Mouse (Mus musculus) hindbrain, embryonic 11.5 days (tissue): ENCODE results near the gene Zfyve28. TPM values are rescaled to one million over a fixed set of nuclear protein-coding genes. Genes with fewer than 3 reads are reported as not detected.

ENCODE experiments used
- ATAC-seq: fragments of 200-750 bp; cut with Nextera tagmentation; 2 replicates; pipeline ENCODE4 v1.8.0; 2017; ENCODE audit warnings: mild to moderate bottlenecking, moderate TSS enrichment, moderate library complexity; ENCODE audit not compliant: low FRiP score
- DNase-seq: peaks from one replicate; pipeline ENCODE4 v3.0.0-alpha.2; 2015; ENCODE audit warnings: low spot score
- H3K27ac ChIP-seq: fragments of 300-500 bp; sonication (generic); 2 replicates; pipeline ENCODE4 v1.5.1; 2014; ENCODE audit warnings: mild to moderate bottlenecking, low read depth, low read length
- H3K27me3 ChIP-seq: fragments of 300-500 bp; sonication (generic); 2 replicates; pipeline ENCODE4 v1.6.1; 2014; ENCODE audit warnings: mild to moderate bottlenecking, low read length, moderate library complexity, mixed read lengths; ENCODE audit not compliant: control insufficient read depth, insufficient read depth
- H3K36me3 ChIP-seq: fragments of 300-500 bp; sonication (generic); 2 replicates; pipeline ENCODE4 v1.6.1; 2014; ENCODE audit warnings: mild to moderate bottlenecking, low read length, moderate library complexity, mixed read lengths; ENCODE audit not compliant: control insufficient read depth, insufficient read depth
- H3K4me1 ChIP-seq: fragments of 300-500 bp; sonication (generic); replicated peaks from 2 replicates; pipeline ENCODE4 v1.6.1; 2014; ENCODE audit warnings: low read length, mixed read lengths; ENCODE audit not compliant: control insufficient read depth, insufficient read depth
- H3K4me2 ChIP-seq: fragments of 300-500 bp; sonication (generic); replicated peaks from 2 replicates; pipeline ENCODE4 v1.6.1; 2014; ENCODE audit warnings: mild to moderate bottlenecking, low read depth, low read length
- H3K4me3 ChIP-seq: fragments of 300-500 bp; sonication (generic); 2 replicates; pipeline ENCODE4 v1.5.1; 2014; ENCODE audit warnings: low read depth, low read length
- H3K9ac ChIP-seq: fragments of 300-500 bp; sonication (generic); 2 replicates; pipeline ENCODE4 v1.6.1; 2014; ENCODE audit warnings: low read depth, low read length
- H3K9me3 ChIP-seq: fragments of 300-500 bp; sonication (generic); 2 replicates; pipeline ENCODE4 v1.6.1; 2016; ENCODE audit warnings: low read length; ENCODE audit not compliant: control insufficient read depth
- WGBS: fragments of 180-500 bp; shearing (Covaris S2); extraction: QIAGEN DNeasy Blood & Tissue Kit; methylation state at CpG from one replicate; pipeline ENCODE4 v1.1.7; 2014; 5-methylcytosine and 5-hydroxymethylcytosine counted together
- polyA plus RNA-seq: library from polyadenylated mRNA; unstranded; fragments of >200 nt; fragmentation: Nextera tagmentation; extraction: Ambion mirVana; gene quantifications from 2 replicates; pipeline ENCODE4 v1.2.1, GENCODE M21; 2014

The Zfyve28 gene
- polyA plus RNA-seq, 1 experiment from 2014 or later = 0.96 TPM

DNA sequence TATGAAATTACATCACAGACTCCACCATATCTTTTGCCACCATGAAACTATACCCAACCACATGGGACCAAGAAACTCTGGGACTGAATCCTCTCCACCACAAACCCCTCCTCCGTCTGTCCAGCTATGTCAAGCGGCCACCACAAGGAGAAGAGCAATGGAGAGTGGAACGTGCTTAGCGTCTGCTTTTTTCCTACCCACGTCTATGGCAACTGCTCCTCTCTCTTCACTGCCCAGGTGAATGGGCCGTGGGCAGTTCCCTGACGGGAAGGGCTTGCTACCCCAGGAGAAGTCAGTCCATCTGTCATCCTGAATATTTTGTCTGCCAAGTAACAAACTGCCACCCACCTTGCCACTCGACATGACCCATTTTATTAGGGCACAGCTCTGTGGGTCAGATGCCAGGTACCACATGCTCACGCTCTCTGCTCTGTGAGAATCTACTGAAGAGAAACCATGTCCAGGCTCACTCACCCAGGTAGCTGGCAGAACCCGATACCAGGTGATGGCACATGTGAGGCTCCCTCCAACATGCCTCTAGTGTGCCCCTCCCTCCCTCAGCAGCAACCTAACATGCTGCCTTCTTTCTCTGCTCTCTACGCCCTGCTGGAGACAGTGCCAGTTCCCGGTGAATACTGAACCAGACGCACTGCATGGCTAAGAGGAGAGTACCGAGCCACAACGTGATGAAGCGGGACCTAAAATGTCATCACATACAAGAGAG, 18.9 kb downstream of the Zfyve28 start:
- whole genome bisulfite sequencing = 89% methylated on average over 16 of the region's 16 CpGs
- DNase-seq = no peak
- no peaks in the 10 kb centered on the region for H3K36me3 ChIP-seq
- no peaks in the 10 kb centered on the region for H3K4me1 ChIP-seq
- no peak overlapping the region for H3K4me3 ChIP-seq
- no peak overlapping the region for H3K27ac ChIP-seq
- H3K27me3 ChIP-seq = no peaks in the 10 kb centered on the region
- H3K9me3 ChIP-seq = no peaks in the 10 kb centered on the region
- no peak for ATAC-seq
- H3K9ac ChIP-seq = no peak overlapping the region
- H3K4me2 ChIP-seq = no peak overlapping the region

DNA sequence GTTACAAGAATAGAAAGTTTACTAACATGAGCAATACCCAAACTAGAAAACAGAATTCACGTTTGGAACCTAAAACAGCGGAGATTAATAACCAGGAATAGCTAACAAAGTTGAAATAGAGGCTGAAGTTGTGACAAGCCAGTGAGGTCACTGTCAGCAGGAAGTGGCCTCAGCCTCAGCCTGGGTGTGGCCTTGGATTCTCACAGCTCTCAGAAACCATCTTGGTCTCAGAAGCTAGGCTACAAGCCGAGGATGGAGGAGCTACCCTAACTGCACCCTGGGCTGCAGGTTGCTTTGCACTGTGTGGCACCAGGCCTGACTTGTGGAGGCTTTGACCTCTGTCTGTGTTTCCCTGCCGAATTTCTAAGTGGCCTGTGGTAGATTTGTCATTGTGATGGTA, 22.2 kb downstream of the Zfyve28 start:
- Histone ChIP-seq H3K36me3 (no peaks in the 10 kb centered on the region), H3K4me1 (no peaks in the 10 kb centered on the region), H3K4me2 (no peak overlapping the region), H3K9me3 (no peaks in the 10 kb centered on the region), H3K4me3 (no peak overlapping the region), H3K27ac (no peak overlapping the region), H3K9ac (no peak overlapping the region), H3K27me3 (no peaks in the 10 kb centered on the region)
- DNase-seq = no peak
- no peak for ATAC-seq
- WGBS = 84% methylated on average over 4 of the region's 4 CpGs

DNA sequence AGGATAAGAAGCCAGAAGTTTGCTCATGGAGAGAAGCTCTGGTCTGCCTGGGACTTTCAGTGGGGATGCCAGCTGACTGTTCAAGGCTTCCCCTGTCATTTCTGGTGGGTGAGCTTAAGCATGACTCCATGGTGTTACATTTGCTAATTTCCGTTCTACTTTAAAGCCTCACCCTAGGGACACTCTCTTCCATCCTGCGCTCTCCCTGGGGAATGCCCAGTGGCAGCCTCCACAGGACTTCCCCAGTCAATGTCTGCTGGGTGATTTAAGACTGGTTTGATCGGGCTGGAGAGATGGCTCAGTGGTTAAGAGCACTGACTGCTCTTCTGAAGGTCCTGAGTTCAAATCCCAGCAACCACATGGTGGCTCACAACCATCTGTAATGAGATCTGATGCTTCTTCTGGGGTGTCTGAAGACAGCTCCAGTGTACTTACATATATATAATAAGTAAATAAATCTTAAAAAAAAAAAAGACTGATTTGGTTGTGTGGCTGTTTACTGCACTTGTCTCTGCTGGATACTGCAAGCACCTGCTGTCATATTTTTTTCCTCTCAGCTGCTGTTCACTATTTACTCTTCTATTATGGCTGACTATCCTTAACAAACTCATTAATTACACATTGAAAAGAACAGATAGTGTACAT, 29.0 kb downstream of the Zfyve28 start:
- Histone ChIP-seq H3K27me3 (no peaks in the 10 kb centered on the region), H3K27ac (no peak overlapping the region), H3K4me1 (no peaks in the 10 kb centered on the region), H3K4me3 (no peak overlapping the region), H3K36me3 (no peaks in the 10 kb centered on the region), H3K4me2 (no peak overlapping the region), H3K9me3 (no peaks in the 10 kb centered on the region), H3K9ac (no peak overlapping the region)
- ATAC-seq (no peak), DNase-seq (no peak)
- WGBS = 74% methylated on average over 3 of the region's 3 CpGs

DNA sequence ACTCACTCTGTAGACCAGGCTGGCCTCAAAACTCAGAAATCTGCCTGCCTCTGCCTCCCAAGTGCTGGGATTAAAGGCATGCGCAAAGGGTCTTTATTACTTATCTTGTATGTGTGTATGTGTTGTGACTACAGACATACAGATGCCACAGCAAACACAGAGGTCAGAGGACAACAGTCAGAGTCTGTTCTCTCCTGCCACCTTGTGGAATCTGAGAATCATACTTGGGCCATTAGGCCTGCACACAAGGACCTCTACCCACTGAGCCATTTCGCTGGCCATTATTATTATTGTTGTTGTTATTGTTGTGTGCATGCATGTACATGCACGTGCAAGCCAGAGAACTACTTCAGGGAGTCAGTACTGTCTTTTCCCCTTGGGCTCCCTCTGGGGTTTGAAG, 33.1 kb downstream of the Zfyve28 start:
- H3K27me3 ChIP-seq = no peaks in the 10 kb centered on the region
- no peaks in the 10 kb centered on the region for H3K36me3 ChIP-seq
- H3K4me2 ChIP-seq = no peak overlapping the region
- DNase-seq (no peak), ATAC-seq (no peak)
- no peak overlapping the region for H3K4me3 ChIP-seq
- H3K27ac ChIP-seq = no peak overlapping the region
- H3K9ac ChIP-seq = no peak overlapping the region
- H3K4me1 ChIP-seq = peaks cover 5% of the 10 kb centered on the region; the same call in 1 of the 2 replicates
- H3K9me3 ChIP-seq = no peaks in the 10 kb centered on the region
- WGBS = 85% methylated on average over 3 of the region's 3 CpGs

DNA sequence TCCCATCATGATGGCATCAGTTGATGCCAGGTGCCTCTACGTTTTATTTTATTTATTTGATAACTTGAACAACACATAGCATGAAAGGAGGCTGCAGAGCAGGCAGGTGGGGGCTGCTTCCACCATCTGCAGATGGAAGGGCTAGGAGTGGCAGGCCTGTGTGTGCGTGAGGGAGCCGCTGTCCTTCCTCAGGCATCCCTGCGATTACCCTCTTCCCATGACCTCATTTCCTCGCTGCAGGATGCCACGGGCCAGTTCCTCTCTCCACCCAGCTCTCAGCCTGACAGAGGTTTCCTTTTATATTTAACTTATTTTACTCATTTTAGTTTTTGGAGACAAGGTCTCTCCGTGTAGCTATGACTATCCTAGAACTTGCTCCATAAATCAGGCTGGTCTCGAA, 33.9 kb downstream of the Zfyve28 start:
- DNase-seq = no peak
- WGBS = 75% methylated on average over 8 of the region's 8 CpGs
- Histone ChIP-seq H3K4me2 (no peak overlapping the region), H3K9me3 (no peaks in the 10 kb centered on the region), H3K27ac (no peak overlapping the region), H3K4me1 (peaks cover 5% of the 10 kb centered on the region; the same call in 1 of the 2 replicates), H3K36me3 (no peaks in the 10 kb centered on the region), H3K9ac (no peak overlapping the region), H3K4me3 (no peak overlapping the region), H3K27me3 (no peaks in the 10 kb centered on the region)
- ATAC-seq = no peak

DNA sequence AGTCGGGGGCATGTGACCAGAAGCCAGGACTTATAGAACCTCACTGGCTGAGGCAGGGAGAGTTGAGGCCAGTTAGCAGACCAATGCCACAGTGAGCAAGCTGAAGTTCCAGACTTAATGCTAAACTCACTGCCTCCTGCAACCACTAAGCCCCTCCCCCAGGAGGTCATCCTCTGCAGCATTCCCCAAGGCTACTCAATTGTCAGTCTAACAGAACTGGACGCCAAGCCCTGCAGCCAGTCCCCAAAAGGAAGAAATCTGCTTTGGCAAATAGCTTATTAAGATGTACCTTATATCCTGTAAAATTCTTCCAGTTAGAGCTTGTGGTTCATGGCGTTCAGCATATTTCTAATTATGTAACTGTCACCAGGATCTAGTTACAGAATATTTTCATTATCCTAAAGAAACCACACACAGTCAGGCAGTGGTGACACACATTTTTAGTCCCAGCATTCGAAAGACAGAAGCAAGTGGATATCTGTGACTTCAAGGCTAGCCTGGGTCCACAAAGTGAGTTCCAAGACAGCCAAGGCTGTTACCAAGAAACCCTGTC, 35.2 kb downstream of the Zfyve28 start:
- Histone ChIP-seq H3K36me3 (no peaks in the 10 kb centered on the region), H3K27ac (no peak overlapping the region), H3K9ac (no peak overlapping the region), H3K9me3 (no peaks in the 10 kb centered on the region), H3K27me3 (no peaks in the 10 kb centered on the region), H3K4me1 (peaks cover 5% of the 10 kb centered on the region; the same call in 1 of the 2 replicates), H3K4me3 (no peak overlapping the region), H3K4me2 (no peak overlapping the region)
- DNase-seq = no peak
- no peak for ATAC-seq
- 61% methylated on average over 4 of the region's 4 CpGs for WGBS

DNA sequence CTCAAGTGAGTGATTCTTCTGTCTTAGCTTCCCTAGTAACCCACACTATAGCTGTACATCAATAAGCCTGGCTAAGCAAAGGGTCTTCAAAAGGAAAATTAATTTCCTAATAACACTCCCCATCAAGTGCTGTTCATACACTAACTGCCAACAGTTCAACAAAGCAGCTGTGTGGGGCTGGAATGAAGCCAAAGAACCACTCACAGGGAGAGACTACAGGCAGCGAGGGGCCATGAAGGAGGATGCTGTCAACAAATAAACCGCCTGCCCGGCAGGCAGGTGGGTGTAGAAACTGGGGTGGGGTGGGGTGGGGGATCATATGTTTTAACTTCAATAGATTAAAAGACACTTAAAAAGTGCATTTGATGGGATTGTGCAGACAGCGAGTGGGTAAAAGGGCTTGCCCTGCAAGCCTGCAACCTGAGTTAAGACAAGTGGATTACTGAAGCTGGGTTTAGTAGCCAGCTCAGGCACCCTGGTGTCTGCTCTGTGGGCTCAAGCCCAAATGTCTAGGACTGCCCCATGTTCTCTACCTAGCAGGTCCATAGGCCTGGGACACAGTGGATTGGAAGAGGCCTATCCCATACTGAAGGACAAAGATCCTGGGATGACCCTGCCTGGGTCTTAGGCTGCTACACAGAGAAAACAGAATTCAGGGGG, 35.8 kb downstream of the Zfyve28 start:
- Histone ChIP-seq H3K27ac (peak overlapping the region; percentile 58; the same call in 1 of the 2 replicates), H3K27me3 (no peaks in the 10 kb centered on the region), H3K4me1 (peaks cover 5% of the 10 kb centered on the region; the same call in 1 of the 2 replicates), H3K4me3 (no peak overlapping the region), H3K36me3 (no peaks in the 10 kb centered on the region), H3K4me2 (no peak overlapping the region), H3K9ac (no peak overlapping the region), H3K9me3 (no peaks in the 10 kb centered on the region)
- DNase-seq (no peak), ATAC-seq (no peak)
- 60% methylated on average over 4 of the region's 4 CpGs for WGBS

DNA sequence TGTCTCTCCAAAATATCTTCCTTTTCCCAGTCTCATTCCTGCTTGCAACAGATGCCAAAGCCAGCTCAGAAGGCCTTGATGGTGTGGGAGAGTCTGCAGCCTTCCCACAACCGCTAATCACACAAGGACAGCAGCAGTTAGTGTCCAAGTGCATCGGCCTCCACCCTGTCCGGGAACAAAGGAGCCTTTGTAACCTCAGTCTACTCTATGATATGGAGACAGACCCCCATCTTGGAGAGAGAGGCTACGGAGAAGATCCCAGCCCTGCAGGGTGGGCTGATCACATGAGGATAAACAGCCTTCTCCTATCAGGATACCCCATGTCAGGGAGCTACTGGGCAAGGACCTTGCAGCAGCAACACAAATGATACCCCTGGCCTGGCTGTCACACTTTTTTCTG, 36.5 kb downstream of the Zfyve28 start:
- 42% methylated on average over 4 of the region's 4 CpGs for WGBS
- H3K4me3 ChIP-seq = no peak overlapping the region
- no peaks in the 10 kb centered on the region for H3K9me3 ChIP-seq
- peaks cover 5% of the 10 kb centered on the region; the same call in 1 of the 2 replicates for H3K4me1 ChIP-seq
- DNase-seq = peak; percentile 23
- no peak overlapping the region for H3K4me2 ChIP-seq
- H3K9ac ChIP-seq = no peak overlapping the region
- ATAC-seq = no peak
- peak overlapping the region; percentile 58 for H3K27ac ChIP-seq
- H3K27me3 ChIP-seq = no peaks in the 10 kb centered on the region
- no peaks in the 10 kb centered on the region for H3K36me3 ChIP-seq
